Mouse (Mus musculus) frontal cortex, adult (tissue): ENCODE measurements around the gene Arid1b.

Source experiments
- ATAC-seq: cut with Nextera tagmentation; 2 replicates; pipeline ENCODE4 v1.9.2; 2017; ENCODE audit warnings: mild to moderate bottlenecking, moderate library complexity, mixed read lengths; ENCODE audit not compliant: low TSS enrichment

Gene Arid1b

GRCm38 (mm10) chr17:5057286-5057685 lies 63.2 kb downstream of the Arid1b start:
- ATAC-seq = no peak

GRCm38 (mm10) chr17:5057944-5058720 lies 64.0 kb downstream of the Arid1b start:
- 0 out of 2 replicates have a peak, but pooled peaks have one; percentile 45 for ATAC-seq

GRCm38 (mm10) chr17:5059092-5059601 lies 65.0 kb downstream of the Arid1b start:
- no peak for ATAC-seq

GRCm38 (mm10) chr17:5060515-5061084 lies 66.5 kb downstream of the Arid1b start:
- peak; percentile 32; the same call in 1 of the 2 replicates for ATAC-seq

GRCm38 (mm10) chr17:5061183-5061582 lies 67.1 kb downstream of the Arid1b start:
- ATAC-seq = no peak

- ATAC-seq = no peak
Measured at GRCm38 (mm10) chr17:5061593-5061992, 67.5 kb downstream of the Arid1b start.

GRCm38 (mm10) chr17:5063471-5064176 lies 69.5 kb downstream of the Arid1b start:
- no peak for ATAC-seq

GRCm38 (mm10) chr17:5064777-5065176 lies 70.6 kb downstream of the Arid1b start:
- no peak for ATAC-seq

- ATAC-seq = no peak
Measured at GRCm38 (mm10) chr17:5065270-5065669, 71.1 kb downstream of the Arid1b start.

- ATAC-seq = peak; percentile 30; the same call in 1 of the 2 replicates
Measured at GRCm38 (mm10) chr17:5066835-5067234, 72.7 kb downstream of the Arid1b start.

- ATAC-seq = peak; percentile 69
Measured at GRCm38 (mm10) chr17:5067264-5067663, 73.1 kb downstream of the Arid1b start.

- no peak for ATAC-seq
Measured at GRCm38 (mm10) chr17:5070399-5070798, 76.3 kb downstream of the Arid1b start.

- no peak for ATAC-seq
Measured at GRCm38 (mm10) chr17:5072539-5072938, 78.4 kb downstream of the Arid1b start.

- ATAC-seq = no peak
Measured at GRCm38 (mm10) chr17:5074752-5075506, 80.8 kb downstream of the Arid1b start.

GRCm38 (mm10) chr17:5077996-5078395 lies 83.9 kb downstream of the Arid1b start:
- ATAC-seq = no peak

- no peak; the same call in 1 of the 2 replicates for ATAC-seq
Measured at GRCm38 (mm10) chr17:5078576-5078975, 84.4 kb downstream of the Arid1b start.

- no peak for ATAC-seq
Measured at GRCm38 (mm10) chr17:5080884-5081419, 86.8 kb downstream of the Arid1b start.

GRCm38 (mm10) chr17:5082274-5082673 lies 88.1 kb downstream of the Arid1b start:
- ATAC-seq = peak; percentile 39; the same call in 1 of the 2 replicates

GRCm38 (mm10) chr17:5083497-5083896 lies 89.4 kb downstream of the Arid1b start:
- no peak for ATAC-seq

- peak; percentile 77 for ATAC-seq
Measured at GRCm38 (mm10) chr17:5084139-5084538, 90.0 kb downstream of the Arid1b start.

GRCm38 (mm10) chr17:5085004-5085403 lies 90.9 kb downstream of the Arid1b start:
- no peak for ATAC-seq
